Mouse (Mus musculus): ENCODE results near the gene Prmt7.
"Not testable (repeated sequence)": the region's sequence is repeated elsewhere in the genome, so short reads cannot be mapped to it uniquely, and the experiment has no call there.

Gene Prmt7

DNA sequence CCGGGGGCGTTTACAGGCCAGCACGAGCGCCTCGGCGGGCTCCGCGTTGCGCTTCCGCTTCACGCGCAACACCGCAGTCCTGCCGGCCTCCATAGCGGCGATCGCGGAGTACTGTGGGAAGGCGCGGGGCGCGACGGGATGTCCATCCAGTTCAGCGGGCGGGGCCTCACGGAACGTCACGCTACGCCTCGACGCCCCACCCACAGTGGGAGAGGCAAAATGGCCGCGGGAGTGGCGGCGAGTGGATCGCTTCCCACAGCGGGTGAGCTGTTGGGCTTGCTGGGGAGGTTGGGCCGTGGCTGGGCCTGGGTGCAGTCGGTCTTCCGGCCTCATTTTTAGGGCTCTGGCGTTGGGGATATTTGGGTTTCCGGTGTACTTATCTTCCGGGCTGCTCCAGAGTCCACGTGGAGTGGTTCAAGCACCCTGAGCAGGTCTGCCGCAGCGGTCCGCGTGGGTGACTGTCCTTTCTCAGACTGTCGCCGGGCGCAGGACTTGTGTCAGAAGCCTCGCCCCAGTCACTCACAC lies at the start of gene Prmt7, which contains the start of gene Slc7a6os:
Prmt7 (plus strand) TSS at position 116 of the 525 bp plus-strand sequence.
Slc7a6os (minus strand) TSS at position 115 of the 525 bp plus-strand sequence.
- in situ Hi-C loops (cut with MboI; ENCODE audit: low sequenced_read_pairs), result no loop called here

DNA sequence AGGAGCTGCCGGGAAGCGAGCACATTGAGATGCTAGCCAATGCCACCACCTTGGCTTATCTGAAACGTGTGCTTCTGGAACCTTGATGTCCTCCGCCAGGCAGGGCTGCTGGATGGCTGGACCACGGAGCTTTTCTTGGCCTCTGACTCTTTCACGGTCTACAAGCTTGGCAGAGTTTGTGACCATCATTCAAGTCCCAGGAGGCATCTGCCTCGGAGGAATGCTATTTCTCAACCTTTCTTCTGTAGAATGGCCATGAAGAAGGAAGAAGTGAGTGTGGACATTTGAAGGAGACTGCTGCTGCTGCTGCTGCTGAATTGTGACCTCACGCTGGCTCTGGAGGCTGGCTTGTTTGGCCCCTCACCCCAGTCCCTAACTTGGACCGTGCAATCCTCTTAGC lies 47.5 kb upstream of the Prmt7 start:
- in situ Hi-C loops (cut with MboI; ENCODE audit: low sequenced_read_pairs), result no loop called here

DNA sequence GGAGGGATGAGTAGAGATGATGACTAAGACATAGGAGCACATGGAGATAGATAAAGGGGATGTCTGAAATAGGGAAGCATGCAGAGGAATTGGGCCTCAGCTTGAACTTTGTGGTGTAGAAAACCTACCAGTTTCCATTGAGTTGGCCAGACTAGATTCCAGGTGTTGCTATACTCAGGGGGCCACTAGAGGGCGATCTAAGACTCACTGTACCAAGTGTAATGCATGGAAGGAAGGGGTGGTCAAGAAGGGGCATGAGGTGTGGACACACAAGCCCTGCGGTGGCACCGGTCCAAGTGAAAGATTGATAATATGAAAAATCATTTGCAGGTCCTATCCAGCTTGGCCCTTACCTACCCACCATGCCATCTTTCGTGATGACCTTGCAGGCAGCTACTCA lies 45.3 kb upstream of the Prmt7 start:
- in situ Hi-C loops (cut with MboI; ENCODE audit: low sequenced_read_pairs), result no loop called here

DNA sequence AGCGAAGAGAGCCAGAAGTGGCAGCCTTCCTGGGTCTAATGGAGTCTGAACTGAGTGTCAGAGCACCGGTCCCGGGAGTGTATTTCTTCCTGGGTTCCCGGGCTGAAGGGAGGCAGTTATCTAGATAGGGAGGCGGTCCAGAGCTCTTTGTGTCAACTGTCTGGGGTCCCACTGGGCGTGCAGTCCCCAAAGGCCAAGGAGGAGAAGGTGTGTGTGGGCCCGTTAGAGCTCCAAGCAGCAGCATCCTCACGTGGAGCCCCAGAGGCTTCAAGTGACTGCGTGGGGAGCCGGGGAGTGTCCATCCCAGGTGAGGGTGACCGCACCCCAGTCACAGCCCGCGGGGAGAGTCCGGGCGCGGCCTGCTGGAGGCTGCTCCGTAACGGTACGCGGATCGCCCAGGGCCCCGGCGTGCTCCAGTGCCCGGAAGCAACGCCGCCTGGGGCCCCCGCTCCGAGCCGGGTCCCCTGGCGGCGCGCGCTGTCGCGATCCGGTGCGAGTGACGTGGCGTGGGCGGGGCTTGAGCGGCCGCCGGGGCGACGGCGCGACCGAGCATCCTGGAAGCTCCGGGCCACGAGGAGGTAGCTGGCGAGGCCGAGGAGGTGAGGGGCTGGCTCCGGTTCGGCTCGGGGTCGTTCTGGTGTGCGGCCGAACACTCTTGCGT lies 42.2 kb upstream of the Prmt7 start, which contains the start of gene Slc7a6:
Slc7a6 (plus strand) TSS at position 502 of the 661 bp plus-strand sequence.
- in situ Hi-C loops (cut with MboI; ENCODE audit: low sequenced_read_pairs), result no loop called here

DNA sequence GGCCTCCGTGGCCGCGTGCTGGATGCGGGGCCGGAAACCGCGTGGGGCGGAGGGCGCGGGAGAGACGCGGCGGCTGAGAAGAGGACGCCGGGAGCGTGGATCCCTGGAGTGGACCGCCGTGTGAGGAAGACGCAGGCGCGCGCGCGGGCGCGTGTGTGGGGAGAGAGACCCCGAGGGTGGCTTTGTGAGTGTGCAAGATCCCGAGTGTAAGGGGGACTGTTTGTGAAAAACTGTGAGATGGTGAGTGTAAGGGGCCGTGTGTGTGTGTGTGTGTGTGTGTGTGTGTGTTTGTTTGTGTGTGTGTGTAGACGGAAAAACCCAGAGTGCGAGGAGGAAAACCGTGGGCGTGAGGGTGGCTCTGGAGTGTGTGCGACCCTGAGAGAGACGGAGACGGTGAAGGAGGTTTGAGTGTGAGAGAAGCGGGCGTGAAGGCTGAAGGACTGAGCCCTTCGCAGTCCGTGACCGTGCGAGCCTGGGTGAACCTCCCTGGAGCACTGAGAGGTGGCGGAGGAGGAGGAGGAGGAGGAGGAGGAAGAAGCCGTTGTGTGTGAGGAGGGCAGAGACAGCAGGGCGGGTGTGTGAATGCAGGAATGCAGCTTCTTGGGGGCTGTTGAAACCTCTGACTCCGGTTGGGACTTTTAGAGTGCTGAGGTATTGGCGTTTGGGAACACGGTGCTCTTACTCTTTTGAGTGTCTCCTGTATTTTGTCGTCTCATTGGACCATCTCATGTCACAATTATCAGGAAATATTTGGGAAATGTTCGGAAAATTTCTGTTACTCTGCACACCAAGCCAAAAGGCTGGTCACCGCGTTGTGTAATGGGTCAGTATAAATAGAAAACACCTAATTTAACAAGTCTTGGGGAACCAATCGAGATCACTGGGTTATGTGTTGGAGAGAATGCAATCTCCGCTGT lies 41.5 kb upstream of the Prmt7 start:
- in situ Hi-C loops (cut with MboI; ENCODE audit: low sequenced_read_pairs), result no loop called here

DNA sequence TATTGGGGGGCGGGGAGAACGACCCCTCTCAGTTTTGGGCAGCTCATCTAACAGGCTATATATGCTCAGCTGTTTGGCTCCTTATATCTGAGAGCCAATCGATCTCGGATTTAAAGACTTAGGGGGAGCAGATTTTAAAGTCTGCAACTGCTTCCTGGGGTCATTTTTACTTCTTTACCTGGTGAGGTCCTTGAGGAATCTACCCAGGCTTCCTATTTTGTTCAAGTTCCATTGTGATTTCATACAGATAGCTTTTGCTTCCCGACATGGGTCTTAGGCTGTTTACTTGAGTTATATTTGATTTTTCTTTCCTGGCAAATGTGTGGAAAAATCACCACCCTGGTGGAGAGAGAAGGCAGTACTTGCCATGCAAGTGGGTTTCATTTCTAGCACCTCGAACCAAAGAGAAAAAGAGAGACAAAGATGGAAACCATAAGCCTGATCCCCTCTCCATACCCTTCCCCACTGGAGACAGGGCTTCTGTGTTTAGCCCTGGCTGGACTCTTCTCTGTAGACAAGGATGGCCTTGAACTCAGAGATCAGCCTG lies 40.7 kb upstream of the Prmt7 start:
- in situ Hi-C loops (cut with MboI; ENCODE audit: low sequenced_read_pairs), result no loop called here

DNA sequence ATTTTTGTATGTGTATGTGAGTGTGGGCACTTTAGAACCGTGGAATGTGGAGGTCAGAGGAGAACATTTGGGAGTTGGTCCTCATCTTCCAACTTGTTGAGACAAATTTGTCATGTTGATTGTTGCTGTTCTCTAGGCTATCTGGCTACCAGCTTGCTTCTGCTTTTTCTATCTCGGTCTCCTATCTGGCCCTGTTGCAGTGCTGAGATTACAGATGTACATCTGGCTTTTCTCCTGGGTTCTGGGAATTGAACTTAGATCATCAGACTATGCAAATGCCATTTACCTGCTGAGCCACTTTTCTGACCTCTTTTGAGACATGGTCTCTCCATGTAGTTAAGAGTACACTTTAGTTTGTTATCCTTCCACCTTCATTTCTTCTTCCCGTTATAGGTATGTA lies 37.2 kb upstream of the Prmt7 start:
- in situ Hi-C loops (cut with MboI; ENCODE audit: low sequenced_read_pairs), result no loop called here

DNA sequence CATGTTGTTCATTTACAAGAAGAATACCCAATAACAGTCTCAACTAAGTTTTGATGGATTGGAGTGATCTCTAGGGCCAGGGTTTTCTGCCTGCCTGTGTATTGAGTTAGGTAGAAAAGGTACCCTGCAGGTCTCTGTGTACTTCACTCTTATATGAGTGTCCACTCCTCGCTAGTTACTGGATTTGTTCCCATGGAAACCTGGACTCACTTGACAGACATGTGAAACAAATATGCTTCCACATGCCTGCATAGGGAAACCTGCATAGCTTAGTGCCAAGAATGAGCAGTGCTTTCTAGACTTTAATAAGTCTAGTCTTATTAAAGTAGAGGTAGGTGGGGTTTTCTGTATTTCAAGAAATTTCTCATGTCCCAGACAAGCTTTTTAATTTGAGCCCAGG lies 33.8 kb upstream of the Prmt7 start:
- in situ Hi-C loops (cut with MboI; ENCODE audit: low sequenced_read_pairs), result no loop called here

DNA sequence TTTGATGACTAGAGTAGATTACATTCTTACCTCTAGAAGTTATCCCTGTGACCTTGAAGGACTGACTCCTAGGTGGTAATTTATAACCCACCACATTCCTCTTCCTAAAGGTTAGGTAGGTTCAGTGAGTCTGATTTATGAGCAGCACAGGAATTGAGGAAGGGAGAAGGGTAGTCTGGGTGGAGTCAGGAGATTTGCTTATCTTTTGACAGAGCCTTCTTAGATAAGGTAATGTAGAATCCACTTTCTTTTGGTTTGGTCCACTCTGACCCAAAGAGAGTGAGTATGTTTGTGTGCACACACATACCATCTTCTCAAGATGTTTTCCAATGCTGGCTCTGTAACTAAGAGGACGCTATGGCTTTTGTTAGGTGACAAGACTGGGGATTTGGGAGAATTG lies 33.1 kb upstream of the Prmt7 start:
- in situ Hi-C loops (cut with MboI; ENCODE audit: low sequenced_read_pairs), result no loop called here

DNA sequence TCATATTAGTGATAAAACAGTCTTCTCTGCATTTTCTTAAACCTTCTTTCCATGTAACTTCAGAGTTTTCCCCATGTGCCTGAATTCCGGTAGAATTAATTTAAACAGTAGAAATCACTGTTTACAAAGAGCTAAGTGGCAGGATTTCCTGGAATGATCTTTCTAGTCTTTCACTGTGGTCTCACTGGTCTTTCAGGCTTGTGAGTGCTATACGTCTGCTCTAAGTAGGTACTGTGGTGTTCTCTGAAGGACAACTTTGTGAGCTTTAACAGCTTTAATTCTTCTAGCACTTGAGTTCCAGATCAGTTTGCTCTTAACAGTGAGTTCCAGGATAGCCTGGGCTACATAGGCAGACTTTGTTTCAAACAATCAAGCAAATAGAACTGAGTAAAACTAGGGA lies 32.3 kb upstream of the Prmt7 start:
- in situ Hi-C loops (cut with MboI; ENCODE audit: low sequenced_read_pairs), result no loop called here

DNA sequence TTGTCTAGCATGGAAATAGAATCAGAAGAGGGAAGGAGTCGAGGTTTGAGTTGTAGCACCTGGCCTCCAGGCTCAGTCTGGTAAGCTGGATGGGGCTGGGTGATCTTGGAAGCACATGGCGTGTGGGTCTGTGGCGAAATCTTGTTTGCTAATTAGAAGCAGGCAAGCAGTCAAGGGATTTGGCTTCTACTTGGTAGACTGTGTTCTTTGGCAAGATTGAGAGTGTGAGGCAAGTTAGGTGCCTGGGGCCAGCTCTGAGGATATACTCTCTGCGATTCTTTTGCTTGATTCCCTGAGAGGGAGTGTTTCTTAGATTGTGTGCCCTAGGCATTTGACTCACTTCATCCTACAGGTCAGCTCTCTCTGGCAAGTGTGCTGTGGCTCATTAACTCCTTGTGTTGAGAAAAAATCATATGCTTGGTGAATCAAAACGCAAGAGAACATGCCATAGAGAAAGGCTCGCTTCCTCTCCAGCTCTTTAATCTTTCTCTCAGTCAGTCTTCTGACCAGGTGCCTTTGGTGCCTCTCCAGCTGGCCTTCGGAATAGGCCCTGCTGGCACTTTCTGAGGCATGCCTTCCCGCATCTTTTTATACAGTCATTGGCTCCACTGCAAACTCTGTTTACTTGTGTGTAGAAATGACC lies 25.0 kb upstream of the Prmt7 start:
- in situ Hi-C loops (cut with MboI; ENCODE audit: low sequenced_read_pairs), result no loop called here

DNA sequence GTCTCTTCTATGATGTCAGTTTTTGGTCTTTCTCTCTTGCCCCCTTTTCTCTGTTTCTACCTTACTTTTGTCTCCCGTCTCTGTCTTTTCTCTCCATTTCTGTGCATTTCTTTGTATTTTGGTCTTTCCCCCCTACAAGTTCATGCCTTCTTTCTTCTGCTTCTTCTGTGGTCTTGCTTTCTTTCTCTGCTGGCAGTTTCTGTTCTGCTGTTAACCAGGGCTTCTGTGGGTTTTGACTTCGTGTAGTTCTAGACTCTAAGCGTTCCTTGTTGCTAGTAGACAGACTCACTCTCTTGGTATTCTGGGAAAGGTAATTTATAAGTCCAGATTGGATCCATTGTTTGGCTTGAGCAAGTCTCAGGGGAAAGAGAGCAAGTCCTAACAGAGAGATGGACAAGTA lies 24.3 kb upstream of the Prmt7 start:
- in situ Hi-C loops (cut with MboI; ENCODE audit: low sequenced_read_pairs), result no loop called here

DNA sequence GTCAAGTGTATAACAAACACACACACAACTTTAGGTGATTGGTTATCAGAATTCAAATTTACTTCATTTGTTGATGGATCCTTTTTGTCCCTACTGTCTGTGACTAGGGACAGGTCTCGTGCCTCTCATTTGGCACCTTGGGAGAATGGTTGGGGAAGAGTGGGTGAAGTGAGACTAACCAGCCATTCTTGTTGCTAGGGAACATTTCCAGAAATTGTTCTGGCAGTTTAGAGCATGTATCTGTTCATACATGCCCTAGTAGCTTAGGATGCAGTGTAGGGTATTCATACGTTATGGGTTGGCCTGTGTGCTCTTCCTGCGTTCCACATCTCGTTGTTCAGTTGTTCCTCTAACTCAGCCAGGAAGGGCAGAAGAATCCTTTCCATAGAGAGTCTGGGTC lies 21.6 kb upstream of the Prmt7 start:
- in situ Hi-C loops (cut with MboI; ENCODE audit: low sequenced_read_pairs), result no loop called here

DNA sequence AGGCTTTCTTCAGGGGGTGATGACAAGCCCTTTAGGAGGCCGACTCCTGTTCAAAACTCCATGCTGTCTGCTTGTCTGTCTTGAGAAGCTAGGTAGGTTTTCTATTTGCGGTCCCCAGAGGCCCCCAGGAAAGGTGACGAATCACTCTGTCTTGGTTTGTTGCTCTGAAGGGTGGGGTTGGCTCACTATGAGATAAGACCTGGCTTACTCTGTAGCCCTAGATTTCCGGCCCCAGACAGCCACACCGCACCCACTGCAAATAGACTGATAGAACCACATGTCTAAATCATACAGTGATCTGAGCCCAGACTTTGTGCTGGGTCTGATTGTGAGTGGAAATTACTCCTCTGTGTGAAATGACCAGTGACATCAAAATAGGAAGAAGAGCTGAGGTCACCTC lies 19.1 kb upstream of the Prmt7 start:
- in situ Hi-C loops (cut with MboI; ENCODE audit: low sequenced_read_pairs), result no loop called here

DNA sequence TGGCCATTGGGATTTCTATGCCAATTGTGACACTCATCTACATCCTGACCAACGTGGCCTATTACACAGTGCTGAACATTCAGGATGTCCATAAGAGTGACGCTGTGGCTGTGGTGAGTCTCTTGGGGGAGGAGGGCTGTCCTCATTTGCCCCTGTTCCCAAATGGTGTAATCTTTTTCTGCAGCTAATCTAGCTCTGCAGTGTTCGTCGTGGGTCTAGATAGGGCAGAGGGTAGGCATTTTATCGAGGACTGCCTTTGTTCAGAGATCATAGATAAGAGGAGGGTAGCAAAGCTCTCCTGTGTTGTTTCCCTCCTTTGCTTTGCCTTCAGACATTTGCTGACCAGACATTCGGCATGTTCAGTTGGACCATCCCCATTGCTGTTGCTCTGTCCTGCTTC lies 17.6 kb upstream of the Prmt7 start:
- in situ Hi-C loops (cut with MboI; ENCODE audit: low sequenced_read_pairs), result no loop called here

DNA sequence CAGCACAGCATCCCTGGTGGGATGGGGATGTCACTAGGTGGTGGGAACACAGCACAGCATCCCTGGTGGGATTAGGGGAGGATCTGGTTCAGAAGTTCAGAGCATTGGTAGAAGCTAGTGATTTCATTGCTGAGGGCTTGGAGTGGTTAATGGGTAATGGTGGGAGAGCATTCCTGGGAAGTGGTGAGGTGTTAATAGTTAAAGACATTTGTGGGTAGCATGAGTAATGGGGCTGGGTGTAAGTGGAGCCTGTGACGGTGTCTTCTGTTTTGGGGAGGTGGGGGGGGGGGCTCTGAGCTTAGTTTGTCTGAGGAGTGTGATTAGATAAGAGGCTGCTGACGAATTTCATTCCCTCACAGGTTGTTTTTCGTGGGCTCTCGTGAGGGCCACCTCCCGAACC lies 16.7 kb upstream of the Prmt7 start:
- in situ Hi-C loops (cut with MboI; ENCODE audit: low sequenced_read_pairs), result no loop called here

DNA sequence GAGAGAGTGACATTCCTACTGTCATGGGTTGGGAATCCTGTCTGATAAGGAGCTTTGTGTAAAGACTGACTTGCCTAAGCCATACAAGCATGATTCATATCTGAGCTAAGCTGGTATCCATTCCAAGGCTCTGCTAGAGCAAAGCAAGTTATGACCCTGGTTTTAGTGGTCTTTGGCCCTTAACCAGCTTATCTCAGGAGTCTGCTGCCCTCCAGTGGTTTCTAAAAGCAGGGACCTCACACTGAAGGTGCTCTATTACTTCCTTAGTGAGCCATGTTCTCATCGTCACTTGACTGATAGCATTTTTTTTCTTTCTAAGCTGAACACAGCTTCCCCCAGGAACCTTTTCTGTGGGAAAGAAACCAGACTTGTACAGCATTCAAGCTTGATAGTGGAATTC lies 12.0 kb upstream of the Prmt7 start:
- in situ Hi-C loops (cut with MboI; ENCODE audit: low sequenced_read_pairs), result no loop called here

DNA sequence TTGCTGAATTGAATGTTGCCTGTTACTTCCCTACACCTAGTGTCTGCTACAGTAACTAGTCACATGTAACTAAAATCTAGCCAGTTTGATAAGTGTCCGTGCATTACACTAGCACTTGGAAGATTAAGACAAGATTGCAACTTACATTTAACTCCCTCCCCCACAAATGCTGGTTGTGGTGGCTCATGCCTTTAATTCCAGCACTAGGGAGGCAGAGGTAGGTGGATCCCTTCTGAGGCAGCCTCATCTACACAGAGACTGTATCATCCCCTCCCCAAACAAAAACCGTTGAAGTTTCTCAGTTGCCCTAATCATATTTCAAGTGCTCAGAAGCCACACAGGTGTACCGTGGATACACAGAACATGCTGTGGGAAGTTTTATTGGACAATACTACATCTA lies 11.1 kb upstream of the Prmt7 start:
- in situ Hi-C loops (cut with MboI; ENCODE audit: low sequenced_read_pairs), result not testable (repeated sequence)

DNA sequence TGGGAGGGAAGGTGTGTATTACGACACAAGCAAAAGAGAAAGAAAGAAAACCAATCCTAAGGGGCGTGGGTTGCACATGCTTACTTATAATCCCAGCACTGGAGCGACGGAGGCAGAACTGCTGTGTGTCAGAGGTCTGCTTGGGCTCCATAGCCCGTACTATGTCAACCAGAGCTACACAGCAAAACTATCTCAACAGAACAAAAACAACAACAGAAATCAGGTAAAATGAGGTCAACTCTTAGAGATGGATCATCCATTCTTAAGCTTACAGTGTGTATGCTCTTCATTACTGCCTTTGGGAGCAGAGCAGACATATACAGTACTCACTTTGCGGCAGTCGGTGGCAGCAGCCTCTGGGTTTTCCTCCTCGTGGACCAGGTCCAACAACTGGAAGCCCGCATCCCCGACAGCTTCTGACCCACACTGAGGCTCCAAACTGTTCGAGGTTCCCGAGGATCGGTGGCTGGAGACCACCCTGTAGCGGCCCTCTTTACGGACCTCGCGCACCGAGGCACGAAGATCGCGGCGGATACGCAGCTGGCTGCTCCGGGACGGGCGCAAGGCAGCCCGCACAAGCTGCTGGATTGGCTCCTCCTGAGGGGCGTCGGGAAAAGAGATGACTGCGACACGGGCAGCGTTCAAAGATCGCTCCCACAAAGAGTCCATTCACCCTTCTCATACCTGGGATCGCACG lies 553 bp upstream of the Prmt7 start:
- in situ Hi-C loops (cut with MboI; ENCODE audit: low sequenced_read_pairs), result no loop called here

DNA sequence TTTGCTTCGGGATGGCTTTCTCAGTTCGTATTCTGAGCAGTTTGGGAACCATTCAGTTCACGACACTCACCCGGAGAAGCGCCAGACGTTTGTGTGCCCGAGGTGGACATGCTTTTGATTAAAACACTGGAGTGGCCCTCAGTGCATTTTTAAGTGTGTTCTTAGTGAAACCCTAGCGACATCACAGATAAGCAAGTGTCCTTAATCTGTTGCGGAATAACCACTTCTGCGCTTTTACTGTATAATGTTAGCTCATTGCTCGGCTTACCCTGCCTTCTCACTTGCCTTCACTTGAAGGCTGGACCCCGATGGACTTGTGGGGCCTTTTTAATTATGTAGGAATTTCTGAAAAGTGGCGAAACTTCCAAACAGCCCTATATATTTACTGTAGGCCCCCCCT lies 685 bp downstream of the Prmt7 start:
- in situ Hi-C loops (cut with MboI; ENCODE audit: low sequenced_read_pairs), result no loop called here

DNA sequence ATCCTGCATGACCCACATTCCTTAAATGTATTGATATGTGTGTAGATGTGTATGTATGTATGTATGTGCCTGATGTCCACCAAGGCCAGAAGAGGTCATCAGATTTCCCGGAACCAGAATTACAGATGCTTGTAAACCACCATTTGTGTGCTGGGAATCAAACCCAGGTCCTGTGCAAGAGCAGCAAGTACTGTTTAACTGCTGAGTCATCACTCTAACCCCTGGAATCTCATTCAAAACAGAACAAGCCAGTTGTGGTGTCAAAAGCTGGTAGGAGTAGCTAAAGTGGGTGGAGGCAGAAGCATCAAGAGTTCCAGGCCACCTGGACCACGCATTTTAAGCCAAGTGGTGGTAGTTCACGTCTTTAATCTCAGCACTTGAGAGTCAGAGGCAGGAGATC lies 3.2 kb downstream of the Prmt7 start:
- in situ Hi-C loops (cut with MboI; ENCODE audit: low sequenced_read_pairs), result no loop called here
